In the genomic region with DNA sequence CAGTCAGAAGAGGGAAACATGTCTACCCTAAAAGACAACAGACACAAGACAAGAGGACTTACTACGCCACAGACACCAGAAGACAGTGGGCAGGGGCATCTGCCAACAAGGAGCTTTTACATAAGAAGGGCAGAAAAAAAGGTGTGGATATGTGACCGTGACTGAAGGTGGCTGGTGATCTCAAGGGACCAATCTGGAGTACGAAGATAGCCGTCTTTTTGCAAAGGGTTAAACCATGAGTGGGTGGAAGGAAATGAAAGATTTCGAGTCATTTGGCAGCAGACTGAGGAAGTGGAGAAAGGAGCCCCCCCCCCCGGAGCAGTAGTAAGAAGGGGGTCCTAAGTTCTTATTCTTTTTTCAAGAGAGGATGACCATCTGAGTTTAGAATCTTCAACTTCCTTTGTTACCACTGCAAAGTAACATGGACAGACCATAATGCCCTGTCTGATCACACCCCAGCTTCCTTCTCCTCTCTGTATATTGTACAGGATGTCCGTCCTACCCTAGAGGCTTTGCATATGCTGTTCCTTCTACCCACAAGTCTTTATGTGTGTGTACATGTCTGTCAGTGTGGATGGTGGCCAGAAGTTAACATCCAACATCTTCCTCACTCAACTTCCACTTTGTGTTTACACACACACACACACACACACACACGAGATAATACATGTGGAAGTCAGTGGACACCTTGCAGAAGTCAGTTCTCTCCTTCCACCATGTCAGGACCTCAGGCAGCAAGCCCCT, we compare ENCODE assay signal across 9 mouse cellular contexts. TPM values are rescaled to one million over a fixed set of nuclear protein-coding genes. Genes with fewer than 3 reads are reported as not detected.
DNase-seq lines count a peak whose midpoint lies in the region; ATAC-seq and TF ChIP-seq lines count a peak whose summit lies in the region.
"Had no signal": no experiment of that assay in that cellular context is flagged by ENCODE, and none has a peak within 500 bp of the region (broad histone marks: within the 10 kb centered on the region; RNA-seq: fewer than 3 reads in every experiment).

No protein-coding gene starts in this region.

- H3K4me1 ChIP-seq in heart, postnatal 0 days (ENCODE audit: control insufficient read depth, insufficient read depth) = peaks cover 44% of the 10 kb centered on the region
- peaks cover 96% of the 10 kb centered on the region for H3K4me1 ChIP-seq in megakaryocyte, embryonic 14.5 days
- H3K4me1 ChIP-seq in midbrain, embryonic 16.5 days (ENCODE audit: control insufficient read depth, insufficient read depth, low read length) = no peaks in the 10 kb centered on the region
- H3K4me1 ChIP-seq in midbrain, embryonic 15.5 days = no peaks in the 10 kb centered on the region

- H3K9me3 ChIP-seq in heart, postnatal 0 days (replicated peaks; ENCODE audit: control insufficient read depth, low read length) = no peaks in the 10 kb centered on the region
- no peaks in the 10 kb centered on the region for H3K9me3 ChIP-seq in megakaryocyte, embryonic 14.5 days
- no peaks in the 10 kb centered on the region for H3K9me3 ChIP-seq in midbrain, embryonic 16.5 days (replicated peaks; ENCODE audit: control insufficient read depth, low read length, poor library complexity, severe bottlenecking)
- no peaks in the 10 kb centered on the region for H3K9me3 ChIP-seq in midbrain, embryonic 15.5 days

- 0 out of 2 replicates have a peak, but pooled peaks have one; percentile 30 for ATAC-seq in heart, postnatal 0 days (ENCODE audit: insufficient read depth, low read depth)
- ATAC-seq in common myeloid progenitor, adult 5-6 weeks (replicated peaks; ENCODE audit: low read depth, poor library complexity, severe bottlenecking) = peak; percentile 30
- ATAC-seq in midbrain, embryonic 16.5 days = no peak
- ATAC-seq in midbrain, embryonic 15.5 days (replicated peaks) = no peak

- H3K27ac ChIP-seq in heart, postnatal 0 days (ENCODE audit: low read depth) = peak overlapping the region; percentile 49
- no peak overlapping the region for H3K27ac ChIP-seq in midbrain, embryonic 16.5 days (ENCODE audit: low read length)
- H3K27ac ChIP-seq in midbrain, embryonic 15.5 days = no peak overlapping the region

- intact Hi-C loops in heart, postnatal 25 days (cut with DNase I) = no loop called here

- no peak for TF ChIP-seq EP300 in heart, postnatal 0 days (IDR thresholded peaks at IDR 0.05; ENCODE audit: low read depth)

- 59% methylated on average over 8 of the region's 8 CpGs for WGBS in heart, postnatal 0 days
- 89% methylated on average over 8 of the region's 8 CpGs for WGBS in midbrain, embryonic 16.5 days
- 82% methylated on average over 8 of the region's 8 CpGs for WGBS in midbrain, embryonic 15.5 days

- no peak for TF ChIP-seq CTCF in heart, postnatal 0 days (IDR thresholded peaks at IDR 0.05; ENCODE audit: low read depth)

- H3K27me3 ChIP-seq in heart, postnatal 0 days (ENCODE audit: control insufficient read depth, insufficient read depth, low read length) = no peaks in the 10 kb centered on the region
- H3K27me3 ChIP-seq in megakaryocyte, embryonic 14.5 days (replicated peaks) = no peaks in the 10 kb centered on the region
- no peaks in the 10 kb centered on the region for H3K27me3 ChIP-seq in midbrain, embryonic 16.5 days (ENCODE audit: control insufficient read depth, insufficient read depth, low read depth, low read length)
- no peaks in the 10 kb centered on the region for H3K27me3 ChIP-seq in midbrain, embryonic 15.5 days (replicated peaks)

- no peak overlapping the region for H3K4me2 ChIP-seq in heart, postnatal 0 days (ENCODE audit: low read depth, low read length)
- H3K4me2 ChIP-seq in midbrain, embryonic 16.5 days (ENCODE audit: low read length) = no peak overlapping the region
- no peak overlapping the region for H3K4me2 ChIP-seq in midbrain, embryonic 15.5 days

- DNase-seq in heart, postnatal 0 days (ENCODE audit: low spot score) = no peak
- DNase-seq in heart, postnatal 25 days (ENCODE audit: low spot score) = no peak
- DNase-seq in CD4-positive helper T cell, adult 2 months (ENCODE audit: low read depth, low spot score) = peak; percentile 76
- DNase-seq in urinary bladder, postnatal 10 days (ENCODE audit: low spot score) = no peak
- DNase-seq: midbrain, embryonic 14.5 days had no signal

- H3K4me3 ChIP-seq in heart, postnatal 0 days (ENCODE audit: low read depth, low read length) = no peak overlapping the region
- H3K4me3 ChIP-seq in megakaryocyte, embryonic 14.5 days (replicated peaks) = peak overlapping the region; percentile 84
- H3K4me3 ChIP-seq in midbrain, embryonic 16.5 days (ENCODE audit: low read depth, low read length) = no peak overlapping the region
- H3K4me3 ChIP-seq in midbrain, embryonic 15.5 days = no peak overlapping the region

- no peak overlapping the region for H3K9ac ChIP-seq in heart, postnatal 0 days (replicated peaks; ENCODE audit: low read depth, low read length)
- H3K9ac ChIP-seq in midbrain, embryonic 16.5 days (ENCODE audit: low read depth, low read length) = no peak overlapping the region
- no peak overlapping the region for H3K9ac ChIP-seq in midbrain, embryonic 15.5 days

- H3K36me3 ChIP-seq in heart, postnatal 0 days (replicated peaks; ENCODE audit: control insufficient read depth, insufficient read depth, low read length) = no peaks in the 10 kb centered on the region
- H3K36me3 ChIP-seq in megakaryocyte, embryonic 14.5 days (replicated peaks; ENCODE audit: low read length) = peaks cover 18% of the 10 kb centered on the region
- H3K36me3 ChIP-seq in midbrain, embryonic 16.5 days (ENCODE audit: control insufficient read depth, insufficient read depth, low read length) = no peaks in the 10 kb centered on the region
- H3K36me3 ChIP-seq in midbrain, embryonic 15.5 days (replicated peaks) = no peaks in the 10 kb centered on the region

RNA-seq across cellular contexts. Expression of a gene that starts 10.3 kb away (rescaled TPM):
- total RNA-seq in heart, postnatal 0 days (2014; rRNA removed; ENCODE audit: low replicate concordance) = 37.4 and 44.2 TPM in 2 replicates
- polyA plus RNA-seq in heart, postnatal 0 days (2015; fragmentation: Nextera tagmentation; extraction: Ambion mirVana) = 55.1 and 63.4 TPM in 2 replicates
- 10 to 100 TPM; 82.4 to 86.7 TPM for total RNA-seq in heart, postnatal 25 days (2021)
- 93.4 and 111 TPM in 2 replicates for total RNA-seq in common myeloid progenitor, adult 5-6 weeks (2017)
- polyA plus RNA-seq in megakaryocyte, embryonic 14.5 days (2012; ENCODE audit: insufficient read depth, low replicate concordance) = 60.1 and 80.6 TPM in 2 replicates
- 74.9 and 85.3 TPM in 2 replicates for polyA plus RNA-seq in midbrain, embryonic 16.5 days (2015; fragmentation: Nextera tagmentation; extraction: Ambion mirVana)
- polyA plus RNA-seq in midbrain, embryonic 15.5 days (2015; fragmentation: Nextera tagmentation; extraction: Ambion mirVana) = 71.5 and 73.0 TPM in 2 replicates

Comparison
In these comparisons a context has a peak if more than half of its experiments do, and no peak if none do; other contexts are left out.
1. ATAC-seq: peak in heart, postnatal 0 days (single experiment) and common myeloid progenitor, adult 5-6 weeks (single experiment); none in midbrain, embryonic 16.5 days (single experiment) and midbrain, embryonic 15.5 days (single experiment).